In genomic region chr4:31658820-31659219, GRCm38 (mm10) we compare ENCODE assay signal across 13 mouse cellular contexts.
"Had no signal": no experiment of that assay in that cellular context is flagged by ENCODE, and none has a peak within 500 bp of the region (broad histone marks: within the 10 kb centered on the region; RNA-seq: fewer than 3 reads in every experiment).

No protein-coding gene starts in this region.

- H3K4me1 ChIP-seq: megakaryocyte, embryonic 14.5 days; midbrain, embryonic 13.5 days; midbrain, embryonic 15.5 days had no signal

- DNase-seq: lung, adult 18-20 months; lung, embryonic 14.5 days; lung, postnatal 10 days; lung, postnatal 4 days; right cerebral cortex, postnatal 14 days; thymus, adult 18-20 months; thymus, postnatal 14 days; thymus, postnatal 36 days had no signal

- H3K27ac ChIP-seq: midbrain, embryonic 13.5 days; midbrain, embryonic 15.5 days; neural tube, embryonic 12.5 days had no signal

- H3K9me3 ChIP-seq: midbrain, embryonic 13.5 days; midbrain, embryonic 15.5 days; neural tube, embryonic 12.5 days had no signal

- H3K36me3 ChIP-seq: midbrain, embryonic 13.5 days; midbrain, embryonic 15.5 days; neural tube, embryonic 12.5 days had no signal

- H3K9ac ChIP-seq: lung, embryonic 14.5 days; midbrain, embryonic 13.5 days; midbrain, embryonic 15.5 days; neural tube, embryonic 12.5 days had no signal

- H3K27me3 ChIP-seq: megakaryocyte, embryonic 14.5 days; midbrain, embryonic 13.5 days; midbrain, embryonic 15.5 days; neural tube, embryonic 12.5 days had no signal

- H3K4me2 ChIP-seq: lung, embryonic 14.5 days; midbrain, embryonic 11.5 days; midbrain, embryonic 13.5 days; midbrain, embryonic 15.5 days; neural tube, embryonic 12.5 days had no signal

- H3K4me3 ChIP-seq: megakaryocyte, embryonic 14.5 days; midbrain, embryonic 13.5 days; midbrain, embryonic 15.5 days; neural tube, embryonic 12.5 days had no signal

- ATAC-seq: midbrain, embryonic 13.5 days; midbrain, embryonic 15.5 days had no signal
